Mouse (Mus musculus) testis, adult 2 months (tissue): ENCODE measurements around the gene Nudt8.

Experiments used
- CTCF ChIP-seq: fragments of 200-500 bp; IDR thresholded peaks from 2 replicates; pipeline ENCODE4 v1.5.1; 2012; ENCODE audit warnings: low read depth, mild to moderate bottlenecking, inconsistent platforms, low read length, moderate library complexity; ENCODE audit not compliant: control insufficient read depth, insufficient read depth, insufficient replicate concordance
- POLR2A ChIP-seq: fragments of 200-500 bp; IDR thresholded peaks from 2 replicates; pipeline ENCODE4 v1.6.1; 2012; ENCODE audit warnings: low read depth, mild to moderate bottlenecking, inconsistent platforms, low read length, moderate library complexity; ENCODE audit not compliant: control insufficient read depth

- TF ChIP-seq CTCF (no peak), POLR2A (no peak)
Measured at GRCm38 (mm10) chr19:3997231-3997630, 3.1 kb upstream of the Nudt8 start.
